Mouse (Mus musculus): ENCODE data around the gene Olfr1015. TPM values are rescaled to one million over a fixed set of nuclear protein-coding genes. Genes with fewer than 3 reads are reported as not detected.

The Olfr1015 gene
- total RNA-seq, 1 experiment: not detected

- Histone ChIP-seq H3K36me3 (ENCODE audit: control insufficient read depth, insufficient read depth, low read length, poor library complexity, severe bottlenecking) (no peaks in the 10 kb centered on the region), H3K27ac (ENCODE audit: insufficient read depth, low read depth, low read length, poor library complexity, severe bottlenecking) (no peak overlapping the region), H3K4me3 (ENCODE audit: insufficient read depth in 1 of 2, low read depth in 1 of 2, low read length in 2 of 2, poor library complexity in 1 of 2, severe bottlenecking in 1 of 2) (no peak overlapping the region), H3K4me1 (ENCODE audit: control insufficient read depth in 2 of 2, insufficient read depth in 2 of 2, low read length in 2 of 2, poor library complexity in 1 of 2) (no peaks in the 10 kb centered on the region), H3K9ac (ENCODE audit: insufficient read depth, low read depth, low read length, poor library complexity, severe bottlenecking) (no peak overlapping the region), H3K9me3 (ENCODE audit: control insufficient read depth, insufficient read depth, low read depth, low read length) (no peaks in the 10 kb centered on the region)
- no peak for DNase-seq (ENCODE audit: low read depth, low spot score)
- in situ Hi-C loops (cut with MboI; ENCODE audit: low sequenced_read_pairs in 2 of 2, unreplicated experiment in 2 of 2): no loop called here
- TF ChIP-seq HCFC1 (IDR thresholded peaks at IDR 0.05; ENCODE audit: borderline replicate concordance, insufficient read depth, low read length): no peak
- no peak for TF ChIP-seq ZC3H11A (IDR thresholded peaks at IDR 0.05; ENCODE audit: borderline replicate concordance, low read depth, low read length)
These were observed 10.5 kb downstream of the Olfr1015 start for GRCm38 (mm10) chr2:85792331-85792730.

DNA sequence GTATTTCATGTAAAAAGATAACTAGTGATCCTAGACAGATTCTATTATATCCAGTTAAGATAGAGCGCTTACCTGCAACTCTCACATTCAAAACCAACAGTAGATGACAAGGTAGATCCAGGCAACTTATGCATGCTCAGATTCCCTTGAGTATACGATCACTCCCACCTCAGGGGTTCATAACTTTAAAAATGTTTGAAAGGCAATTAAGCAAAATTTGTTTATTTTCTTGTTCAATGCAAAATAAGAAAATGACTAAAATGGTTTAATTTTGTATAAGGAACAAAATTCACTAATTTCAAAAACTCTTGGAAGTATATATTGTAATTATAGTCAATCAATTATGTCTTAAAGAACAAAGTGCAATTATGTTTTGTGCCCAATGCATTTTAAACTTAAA, 20.6 kb downstream of the Olfr1015 start, which contains the start of gene Olfr1016:
Olfr1016 (minus strand) TSS at position 101 of the 400 bp plus-strand sequence.
- TF ChIP-seq ZNF384 (IDR thresholded peaks at IDR 0.05; ENCODE audit: low read depth, low read length): no peak
- no peak for TF ChIP-seq HCFC1 (IDR thresholded peaks at IDR 0.05; ENCODE audit: borderline replicate concordance, insufficient read depth, low read length)
- no peak for TF ChIP-seq CHD2 (IDR thresholded peaks at IDR 0.05; ENCODE audit: low read depth, low read length)
- no peak for TF ChIP-seq MAFK (IDR thresholded peaks at IDR 0.05; ENCODE audit: insufficient read depth, low read depth, low read length)
- TF ChIP-seq ZC3H11A (IDR thresholded peaks at IDR 0.05; ENCODE audit: borderline replicate concordance, low read depth, low read length): no peak
- Histone ChIP-seq H3K4me3 (ENCODE audit: insufficient read depth in 1 of 2, low read depth in 1 of 2, low read length in 2 of 2, poor library complexity in 1 of 2, severe bottlenecking in 1 of 2) (no peak within 1 kb of the TSS), H3K27ac (ENCODE audit: insufficient read depth, low read depth, low read length, poor library complexity, severe bottlenecking) (no peak within 1 kb of the TSS), H3K4me1 (ENCODE audit: control insufficient read depth in 2 of 2, insufficient read depth in 2 of 2, low read length in 2 of 2, poor library complexity in 1 of 2) (no peaks in the 10 kb centered on the region), H3K36me3 (ENCODE audit: control insufficient read depth, insufficient read depth, low read length, poor library complexity, severe bottlenecking) (no peaks in the 10 kb centered on the region), H3K9me3 (ENCODE audit: control insufficient read depth, insufficient read depth, low read depth, low read length) (no peaks in the 10 kb centered on the region), H3K9ac (ENCODE audit: insufficient read depth, low read depth, low read length, poor library complexity, severe bottlenecking) (no peak within 1 kb of the TSS)
- in situ Hi-C loops (cut with MboI; ENCODE audit: low sequenced_read_pairs in 2 of 2, unreplicated experiment in 2 of 2): no loop called here
- DNase-seq (ENCODE audit: low read depth, low spot score): no peak

- H3K9ac ChIP-seq (ENCODE audit: insufficient read depth, low read depth, low read length, poor library complexity, severe bottlenecking): no peak overlapping the region
- in situ Hi-C loops (cut with MboI; ENCODE audit: low sequenced_read_pairs in 2 of 2, unreplicated experiment in 2 of 2): no loop called here
- no peak for DNase-seq (ENCODE audit: low read depth, low spot score)
- no peak overlapping the region for H3K27ac ChIP-seq (ENCODE audit: insufficient read depth, low read depth, low read length, poor library complexity, severe bottlenecking)
- H3K9me3 ChIP-seq (ENCODE audit: control insufficient read depth, insufficient read depth, low read depth, low read length): no peaks in the 10 kb centered on the region
- no peaks in the 10 kb centered on the region for H3K4me1 ChIP-seq (ENCODE audit: control insufficient read depth in 2 of 2, insufficient read depth in 2 of 2, low read length in 2 of 2, poor library complexity in 1 of 2)
- TF ChIP-seq ZNF384 (IDR thresholded peaks at IDR 0.05; ENCODE audit: low read depth, low read length) (no peak), MAFK (IDR thresholded peaks at IDR 0.05; ENCODE audit: insufficient read depth, low read depth, low read length) (no peak), CHD2 (IDR thresholded peaks at IDR 0.05; ENCODE audit: low read depth, low read length) (no peak), ZC3H11A (IDR thresholded peaks at IDR 0.05; ENCODE audit: borderline replicate concordance, low read depth, low read length) (no peak), HCFC1 (IDR thresholded peaks at IDR 0.05; ENCODE audit: borderline replicate concordance, insufficient read depth, low read length) (no peak)
- no peak overlapping the region for H3K4me3 ChIP-seq (ENCODE audit: insufficient read depth in 1 of 2, low read depth in 1 of 2, low read length in 2 of 2, poor library complexity in 1 of 2, severe bottlenecking in 1 of 2)
- no peaks in the 10 kb centered on the region for H3K36me3 ChIP-seq (ENCODE audit: control insufficient read depth, insufficient read depth, low read length, poor library complexity, severe bottlenecking)
These were observed 22.7 kb downstream of the Olfr1015 start for GRCm38 (mm10) chr2:85804501-85804900.

- no peaks in the 10 kb centered on the region for H3K4me1 ChIP-seq (ENCODE audit: control insufficient read depth in 2 of 2, insufficient read depth in 2 of 2, low read length in 2 of 2, poor library complexity in 1 of 2)
These were observed 36.4 kb downstream of the Olfr1015 start, which contains the start of gene Olfr1018 for GRCm38 (mm10) chr2:85818179-85818578. Gene Olfr1018, plus strand, starts transcription at chr2:85818479.

More at GRCm38 (mm10) chr2:85818179-85818578, 36.4 kb downstream of the Olfr1015 start, which contains the start of gene Olfr1018:
- in situ Hi-C loops (cut with MboI; ENCODE audit: low sequenced_read_pairs in 2 of 2, unreplicated experiment in 2 of 2): no loop called here
- Histone ChIP-seq H3K4me3 (ENCODE audit: insufficient read depth in 1 of 2, low read depth in 1 of 2, low read length in 2 of 2, poor library complexity in 1 of 2, severe bottlenecking in 1 of 2) (no peak within 1 kb of the TSS), H3K27ac (ENCODE audit: insufficient read depth, low read depth, low read length, poor library complexity, severe bottlenecking) (no peak within 1 kb of the TSS), H3K9me3 (ENCODE audit: control insufficient read depth, insufficient read depth, low read depth, low read length) (no peaks in the 10 kb centered on the region), H3K36me3 (ENCODE audit: control insufficient read depth, insufficient read depth, low read length, poor library complexity, severe bottlenecking) (no peaks in the 10 kb centered on the region), H3K9ac (ENCODE audit: insufficient read depth, low read depth, low read length, poor library complexity, severe bottlenecking) (no peak within 1 kb of the TSS)
- DNase-seq (ENCODE audit: low read depth, low spot score): no peak
- no peak for TF ChIP-seq ZNF384 (IDR thresholded peaks at IDR 0.05; ENCODE audit: low read depth, low read length)
- no peak for TF ChIP-seq CHD2 (IDR thresholded peaks at IDR 0.05; ENCODE audit: low read depth, low read length)
- TF ChIP-seq HCFC1 (IDR thresholded peaks at IDR 0.05; ENCODE audit: borderline replicate concordance, insufficient read depth, low read length): no peak
- no peak for TF ChIP-seq MAFK (IDR thresholded peaks at IDR 0.05; ENCODE audit: insufficient read depth, low read depth, low read length)
- TF ChIP-seq ZC3H11A (IDR thresholded peaks at IDR 0.05; ENCODE audit: borderline replicate concordance, low read depth, low read length): no peak

Other genes with a start within 250 kb of the Olfr1015 start
- gene Olfr996, start 202.8 kb upstream of the Olfr1015 start, total RNA-seq (2012; rRNA removed): not detected in 2 replicates
- not detected in 2 replicates for gene Olfr998, start 193.1 kb upstream of the Olfr1015 start, total RNA-seq (2012; rRNA removed)
- gene Olfr1000, start 170.1 kb upstream of the Olfr1015 start, total RNA-seq (2012; rRNA removed): not detected in 2 replicates
- not detected in 2 replicates for gene Olfr1002, start 131.3 kb upstream of the Olfr1015 start, total RNA-seq (2012; rRNA removed)
- gene Olfr154, start 117.6 kb upstream of the Olfr1015 start, total RNA-seq (2012; rRNA removed): not detected in 2 replicates
- gene Olfr1006, start 103.2 kb upstream of the Olfr1015 start, total RNA-seq (2012; rRNA removed): not detected in 2 replicates
- gene Olfr1008, start 92.6 kb upstream of the Olfr1015 start, total RNA-seq (2012; rRNA removed): not detected in 2 replicates
- not detected in 2 replicates for gene Olfr1009, start 66.6 kb upstream of the Olfr1015 start, total RNA-seq (2012; rRNA removed)
- gene Olfr1012, start 19.3 kb upstream of the Olfr1015 start, total RNA-seq (2012; rRNA removed): not detected in 2 replicates
- gene Olfr1013, start 14.9 kb upstream of the Olfr1015 start, total RNA-seq (2012; rRNA removed): not detected in 2 replicates
- not detected in 2 replicates for gene Olfr1014, start 9.3 kb upstream of the Olfr1015 start, total RNA-seq (2012; rRNA removed)
- not detected in 2 replicates for gene Olfr1016, start 20.5 kb downstream of the Olfr1015 start, total RNA-seq (2012; rRNA removed)
- not detected in 2 replicates for gene Olfr1018, start 36.5 kb downstream of the Olfr1015 start, total RNA-seq (2012; rRNA removed)
- gene Olfr1019, start 63.5 kb downstream of the Olfr1015 start, total RNA-seq (2012; rRNA removed): not detected in 2 replicates
- gene Olfr1020, start 65.0 kb downstream of the Olfr1015 start, total RNA-seq (2012; rRNA removed): not detected in 2 replicates
- not detected in 2 replicates for gene Olfr1022, start 86.6 kb downstream of the Olfr1015 start, total RNA-seq (2012; rRNA removed)
- gene Olfr1023, start 103.6 kb downstream of the Olfr1015 start, total RNA-seq (2012; rRNA removed): not detected in 2 replicates
- gene Olfr1024, start 123.0 kb downstream of the Olfr1015 start, total RNA-seq (2012; rRNA removed): not detected in 2 replicates
- not detected in 2 replicates for gene Olfr1025-ps1, start 133.2 kb downstream of the Olfr1015 start, total RNA-seq (2012; rRNA removed)
- not detected in 2 replicates for gene Olfr1026, start 139.5 kb downstream of the Olfr1015 start, total RNA-seq (2012; rRNA removed)
- not detected in 2 replicates for gene Olfr1028, start 168.4 kb downstream of the Olfr1015 start, total RNA-seq (2012; rRNA removed)
- gene Olfr1029, start 191.9 kb downstream of the Olfr1015 start, total RNA-seq (2012; rRNA removed): not detected in 2 replicates
- not detected in 2 replicates for gene Olfr1030, start 197.3 kb downstream of the Olfr1015 start, total RNA-seq (2012; rRNA removed)
- gene Olfr1031, start 208.3 kb downstream of the Olfr1015 start, total RNA-seq (2012; rRNA removed): not detected in 2 replicates
- not detected in 2 replicates for gene Olfr1032, start 223.5 kb downstream of the Olfr1015 start, total RNA-seq (2012; rRNA removed)
- not detected in 2 replicates for gene Olfr1033, start 238.6 kb downstream of the Olfr1015 start, total RNA-seq (2012; rRNA removed)

Data from ES-E14 (cell line).